Mouse (Mus musculus) MEL-GATA-1-ER (cell line): ENCODE data around the gene Magea1.
"Not testable (repeated sequence)": the region's sequence is repeated elsewhere in the genome, so short reads cannot be mapped to it uniquely, and the experiment has no call there.

ENCODE experiments used
- DNase-seq: peaks from one replicate; pipeline ENCODE4 v3.0.0-alpha.2; 2012; ENCODE audit warnings: low read depth; ENCODE audit errors: extremely low read depth

Gene Magea1

GRCm38 (mm10) chrX:155089693-155090092 is at the start of gene Magea1:
Gene Magea1 (minus strand): TSS chrX:155089793.
- not testable (repeated sequence) for DNase-seq

- DNase-seq, result not testable (repeated sequence)
Observed at GRCm38 (mm10) chrX:155128312-155128711, 38.7 kb upstream of the Magea1 start, which contains the start of gene Cldn34b2. Gene Cldn34b2 (minus strand): TSS chrX:155128412.

- DNase-seq, result no peak
Observed at GRCm38 (mm10) chrX:155098024-155098423, 8.4 kb upstream of the Magea1 start.

GRCm38 (mm10) chrX:155093566-155093965 is 4.0 kb upstream of the Magea1 start, which contains the start of gene Magea2:
Gene Magea2 (minus strand): TSS chrX:155093666.
- DNase-seq, result not testable (repeated sequence)

- not testable (repeated sequence) for DNase-seq
Observed at GRCm38 (mm10) chrX:155063045-155063444, 26.5 kb downstream of the Magea1 start, which contains the start of gene Magea5. Gene Magea5 (minus strand): TSS chrX:155063145.
